Mouse (Mus musculus) mouse trophoblast stem cell (cell line): Measurements from ENCODE around the gene Ehd4.

Source experiments
- in situ Hi-C, 2 experiments: fragments of 300-500 bp; cut with MseI, MboI; formaldehyde crosslinking; loops; 2 replicates in 1 of 2; 3 replicates in 1 of 2; pipeline ENCODE4 v1.15.1; 2025

Ehd4 gene

DNA sequence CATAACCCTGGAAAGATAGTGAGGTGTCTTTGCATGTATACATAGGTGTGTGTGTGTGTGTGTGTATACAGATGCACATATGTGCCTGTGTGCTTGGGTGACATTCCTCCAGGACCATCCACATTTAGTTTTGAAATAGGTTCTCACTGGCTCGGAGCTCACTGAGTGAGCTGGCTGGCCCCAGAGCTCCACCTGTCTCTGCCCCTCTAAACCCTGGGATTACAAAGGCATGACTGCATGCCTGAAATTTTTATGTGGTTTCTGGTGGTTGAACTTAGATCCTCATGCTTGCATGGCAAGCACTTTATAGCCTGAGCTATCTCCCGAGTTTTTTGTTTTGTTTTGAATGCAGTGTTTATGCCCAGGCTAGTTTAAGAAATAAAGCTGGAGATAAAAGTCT, 7.9 kb downstream of the Ehd4 start:
- in situ Hi-C loops, result no loop called here

DNA sequence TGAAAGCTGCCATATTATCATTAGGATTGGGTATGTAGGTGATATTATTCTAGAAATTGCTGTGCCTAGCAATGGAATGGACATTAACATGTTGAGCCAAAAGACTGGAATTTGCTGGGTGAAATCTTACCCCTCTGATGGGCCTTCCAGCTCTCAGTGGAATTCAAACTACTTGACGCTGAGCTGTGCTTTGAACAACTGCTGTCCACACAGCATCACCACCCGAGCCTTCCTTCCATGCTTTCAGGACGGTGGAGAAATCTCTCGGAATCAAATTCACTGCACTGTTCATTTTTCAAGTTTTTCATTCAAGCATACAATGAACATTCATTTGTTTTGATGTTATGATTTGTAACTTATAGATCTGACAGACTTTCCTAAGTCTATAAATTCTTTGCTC, 10.0 kb downstream of the Ehd4 start:
- in situ Hi-C loops, result no loop called here

DNA sequence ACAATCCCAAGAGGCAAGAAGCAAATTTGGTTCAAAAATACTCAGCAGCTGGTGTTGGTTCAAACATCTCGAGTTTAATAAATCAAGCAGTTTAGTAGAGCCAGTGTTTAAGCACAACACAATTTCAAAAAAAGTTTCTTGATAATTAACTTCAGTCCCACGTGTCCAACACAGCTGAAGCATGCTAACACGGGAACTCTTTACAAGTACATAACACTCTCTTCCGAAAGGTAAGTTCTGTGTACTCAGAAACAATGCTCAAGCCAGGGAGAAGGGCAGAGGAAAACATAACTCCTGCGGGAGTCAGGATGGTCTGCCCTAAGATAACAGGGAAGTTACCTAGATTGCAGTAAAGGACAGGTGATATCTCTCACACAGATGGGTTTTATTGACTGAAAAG, 12.1 kb downstream of the Ehd4 start:
- in situ Hi-C loops, result no loop called here

DNA sequence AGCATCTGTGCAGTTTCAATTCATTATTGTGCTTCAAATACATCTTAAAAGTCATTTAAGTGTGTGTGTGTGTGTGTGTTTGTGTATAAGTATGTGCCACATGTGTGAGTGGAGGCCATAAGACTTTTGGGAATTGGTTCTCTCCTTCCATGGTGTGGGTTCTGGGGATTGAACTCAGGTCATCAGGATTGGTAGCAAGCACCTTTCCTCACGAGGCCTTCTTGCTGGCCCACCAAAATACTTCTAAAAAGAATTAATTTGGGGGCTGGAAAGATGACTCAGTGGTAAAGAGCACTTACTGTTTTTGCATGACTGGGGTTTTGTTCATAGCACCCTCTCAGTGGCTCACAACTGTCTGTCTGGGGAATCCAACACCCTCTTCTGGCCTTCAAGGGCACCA, 12.7 kb downstream of the Ehd4 start:
- in situ Hi-C loops, result no loop called here

DNA sequence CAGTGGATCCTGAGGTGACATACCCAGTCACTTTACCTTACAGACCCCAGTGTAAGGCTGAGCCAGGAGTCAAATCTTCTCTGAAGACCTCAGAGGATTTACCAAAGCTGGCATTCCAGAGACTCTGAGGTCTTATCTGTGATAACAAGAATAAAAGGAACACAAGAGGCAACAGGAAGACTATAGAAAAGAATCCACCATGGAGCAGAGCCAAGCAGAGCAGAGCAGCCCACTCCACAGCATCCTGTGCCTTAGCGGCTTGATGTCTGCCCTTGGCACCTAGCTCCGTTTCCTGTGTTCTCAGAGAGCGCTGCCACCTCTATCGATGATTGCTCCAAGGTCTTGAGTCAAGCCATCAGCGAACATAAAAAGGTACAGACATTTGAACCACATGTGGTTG, 14.1 kb downstream of the Ehd4 start:
- in situ Hi-C loops, result no loop called here

DNA sequence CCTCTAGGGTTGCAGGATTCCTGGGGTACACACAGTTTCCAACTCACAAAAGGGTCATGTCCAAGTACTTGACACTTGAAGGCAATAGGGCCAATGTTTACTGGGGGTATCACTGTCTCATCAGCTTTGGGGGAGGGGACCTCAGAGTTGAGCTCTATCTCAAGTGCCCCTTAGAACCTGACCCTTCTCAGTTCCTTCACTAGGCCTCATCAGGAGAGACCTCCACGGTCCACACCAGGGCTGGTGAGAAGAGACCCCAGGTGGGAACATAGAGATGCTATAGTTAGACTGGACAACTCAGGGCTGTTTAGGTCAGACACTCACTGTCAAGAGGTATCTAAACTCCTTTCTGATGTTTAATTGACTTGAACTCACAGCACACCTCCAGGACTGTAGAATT, 15.3 kb downstream of the Ehd4 start:
- in situ Hi-C loops, result no loop called here

DNA sequence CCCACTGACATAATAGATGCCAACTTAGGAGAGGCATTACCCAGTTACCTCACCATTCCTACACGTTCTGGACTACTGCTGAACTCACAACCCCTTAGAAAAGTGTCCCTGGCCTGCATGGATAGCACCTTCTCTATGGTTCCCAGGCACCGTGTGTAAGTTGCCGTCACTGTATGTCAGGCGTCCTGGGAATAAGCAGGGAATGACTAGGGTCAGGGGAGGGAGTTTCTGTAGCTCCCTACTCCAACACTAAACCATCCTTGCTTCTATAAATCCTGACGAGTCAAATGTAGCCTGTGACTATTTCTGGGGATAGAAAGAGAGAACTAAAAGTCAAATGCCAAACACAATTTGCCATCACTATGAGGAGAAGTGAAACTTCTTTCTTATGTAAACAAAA, 17.1 kb downstream of the Ehd4 start:
- in situ Hi-C loops, result no loop called here

DNA sequence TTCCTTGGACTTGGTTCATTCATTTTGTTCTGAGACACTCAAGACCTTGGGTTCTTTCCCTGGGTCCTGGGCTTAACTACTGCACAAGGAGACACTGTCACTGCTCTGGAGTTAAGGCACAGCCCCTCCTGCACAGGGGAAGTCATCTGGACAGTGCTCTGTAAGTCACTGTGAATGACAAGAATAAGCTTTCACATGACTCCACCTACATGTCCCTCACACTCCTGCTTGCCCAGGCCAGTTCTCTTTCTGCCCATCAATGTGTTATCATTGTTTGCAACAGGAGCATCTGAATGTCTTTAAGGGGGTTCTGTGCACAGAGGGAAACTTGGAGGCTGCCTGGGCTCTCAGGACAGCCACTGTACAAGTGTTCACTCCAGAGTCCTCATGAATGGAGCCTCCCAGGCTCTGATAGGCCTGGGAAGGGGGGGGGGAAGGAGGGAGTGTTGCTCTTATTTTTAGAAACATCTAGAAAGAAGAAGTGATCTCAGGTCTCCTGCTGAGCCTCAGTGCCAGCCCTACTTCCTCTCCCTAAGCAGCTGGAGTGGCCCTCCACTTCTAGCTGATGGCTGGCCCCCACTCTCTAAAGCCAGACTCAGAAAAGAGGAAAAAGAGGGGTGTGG, 19.8 kb downstream of the Ehd4 start:
- in situ Hi-C loops, result no loop called here

DNA sequence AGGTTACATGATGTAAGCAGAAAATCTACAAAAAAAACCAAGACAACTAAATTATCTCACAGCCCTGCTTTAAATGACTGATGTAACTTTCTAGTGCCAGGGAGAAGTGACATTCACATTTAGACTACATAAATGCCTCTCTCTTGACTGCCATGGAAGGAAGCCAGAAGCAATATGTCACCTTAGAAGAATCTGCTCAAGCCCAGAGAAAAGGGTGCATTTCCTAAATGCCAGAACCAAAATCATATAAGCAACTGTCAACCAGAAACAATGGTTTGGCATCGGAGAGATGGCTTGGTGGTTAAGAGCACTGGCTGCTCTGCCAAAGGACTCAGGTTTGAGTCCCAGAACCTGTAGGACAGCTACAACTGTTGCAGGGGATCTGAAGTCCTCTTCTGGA, 22.5 kb downstream of the Ehd4 start:
- in situ Hi-C loops, result no loop called here

DNA sequence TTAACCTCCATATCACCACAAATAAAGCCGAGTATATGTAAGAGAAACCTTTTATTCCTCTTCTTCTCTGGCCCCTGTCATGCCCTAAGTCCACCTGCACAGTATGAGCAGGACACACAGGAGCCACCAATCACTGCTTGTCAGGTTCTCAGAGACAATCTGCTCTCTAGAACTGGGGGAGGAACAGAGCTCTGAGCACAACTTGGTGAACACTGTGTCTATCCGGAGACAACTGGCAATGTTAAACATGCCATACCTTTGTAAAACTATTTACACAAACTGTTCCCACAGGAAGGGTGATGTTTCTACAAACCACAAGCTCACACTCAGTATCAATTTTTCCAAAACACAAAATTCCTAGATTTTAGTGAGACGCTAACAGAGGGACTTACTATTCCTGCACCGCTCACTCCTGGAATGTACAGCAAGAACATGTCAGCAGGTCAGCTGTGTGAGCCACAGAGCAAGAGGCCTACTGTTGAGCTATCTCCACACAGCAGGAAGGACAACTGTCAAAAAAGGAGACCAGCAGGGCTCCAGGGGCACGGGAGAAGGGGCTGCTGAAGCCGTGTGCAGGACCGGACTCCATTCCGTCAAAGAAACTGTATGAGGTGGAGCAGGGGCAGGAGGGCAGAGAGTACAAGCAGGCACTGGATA, 25.0 kb downstream of the Ehd4 start:
- in situ Hi-C loops, result no loop called here

DNA sequence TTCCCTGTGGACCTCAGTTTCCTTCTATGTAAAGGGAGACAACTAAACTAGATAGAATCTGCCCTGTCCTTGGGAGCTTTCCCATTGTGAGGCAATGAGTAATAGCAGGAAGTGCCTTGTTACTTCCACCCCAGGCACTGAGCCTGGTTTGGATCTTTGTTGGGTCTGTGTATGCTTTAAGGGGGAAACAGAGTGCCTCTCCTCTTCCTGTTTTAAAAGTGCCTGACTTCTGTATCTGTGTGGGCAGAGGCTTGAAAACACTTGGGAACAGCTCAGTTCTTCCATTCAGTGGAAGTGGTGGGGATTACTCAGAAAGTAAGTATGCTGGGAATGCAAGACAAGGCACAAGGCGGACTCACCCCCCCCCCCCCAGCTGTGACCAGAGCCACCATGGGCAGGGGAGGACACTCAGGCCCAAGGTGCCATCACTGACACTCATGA, 25.8 kb downstream of the Ehd4 start:
- in situ Hi-C loops, result no loop called here

DNA sequence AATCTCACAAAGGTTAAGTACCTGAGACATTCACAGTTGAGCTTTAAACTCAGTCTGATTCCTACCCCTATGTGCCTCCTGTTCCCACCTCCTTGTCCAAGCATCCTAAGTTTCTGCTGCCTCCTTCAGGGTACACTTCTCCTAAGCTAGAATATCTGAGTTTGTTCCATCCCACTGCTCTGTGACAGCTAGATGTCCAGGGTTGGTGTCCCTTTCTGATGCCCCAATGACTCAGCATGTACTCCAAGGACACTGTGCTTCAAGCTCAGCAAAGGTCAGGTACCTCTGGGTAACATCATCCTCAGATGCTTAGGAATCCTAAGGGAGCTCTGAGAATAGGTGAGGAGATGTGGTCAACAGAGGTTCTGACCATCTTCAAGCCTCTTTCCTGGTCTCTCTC, 26.4 kb downstream of the Ehd4 start:
- in situ Hi-C loops, result no loop called here

DNA sequence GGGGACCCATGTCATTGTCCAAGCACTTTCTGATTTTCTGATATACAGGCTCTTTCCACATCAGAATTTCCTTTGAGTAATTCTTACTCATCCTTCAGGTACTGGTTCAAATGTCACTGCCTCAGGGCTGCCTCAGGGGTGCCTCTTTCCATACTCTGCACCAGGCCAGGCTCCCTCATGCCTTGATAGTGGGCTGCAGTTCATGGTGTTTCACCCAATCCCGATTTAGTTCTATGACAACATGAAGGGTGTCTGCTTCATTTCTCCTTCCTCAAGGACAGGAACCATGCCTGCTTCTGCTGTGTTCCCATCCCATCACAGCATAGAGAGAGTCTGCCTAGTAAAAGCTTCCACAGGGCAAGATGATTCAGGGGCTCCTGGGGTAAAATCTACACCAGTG, 27.5 kb downstream of the Ehd4 start:
- in situ Hi-C loops, result no loop called here

DNA sequence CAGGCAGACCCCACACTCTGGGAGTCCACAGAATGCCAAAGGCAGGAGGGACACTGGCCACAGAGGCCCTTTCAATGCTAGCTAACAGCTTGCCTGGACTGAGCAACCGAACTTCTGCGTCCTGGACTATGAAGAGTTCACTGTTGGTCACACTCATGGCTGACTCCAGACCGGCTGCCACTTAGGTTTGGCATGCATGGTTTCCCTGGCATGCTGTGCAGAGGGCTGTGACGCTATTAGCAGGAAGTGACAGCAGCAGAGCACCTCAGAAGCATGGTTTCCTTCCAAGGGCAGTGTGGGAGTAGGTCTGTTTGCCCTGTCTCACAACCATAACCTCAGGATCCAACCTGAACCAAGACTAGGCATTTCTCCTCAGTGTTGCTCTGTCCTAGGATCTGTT, 28.0 kb downstream of the Ehd4 start:
- in situ Hi-C loops, result no loop called here

DNA sequence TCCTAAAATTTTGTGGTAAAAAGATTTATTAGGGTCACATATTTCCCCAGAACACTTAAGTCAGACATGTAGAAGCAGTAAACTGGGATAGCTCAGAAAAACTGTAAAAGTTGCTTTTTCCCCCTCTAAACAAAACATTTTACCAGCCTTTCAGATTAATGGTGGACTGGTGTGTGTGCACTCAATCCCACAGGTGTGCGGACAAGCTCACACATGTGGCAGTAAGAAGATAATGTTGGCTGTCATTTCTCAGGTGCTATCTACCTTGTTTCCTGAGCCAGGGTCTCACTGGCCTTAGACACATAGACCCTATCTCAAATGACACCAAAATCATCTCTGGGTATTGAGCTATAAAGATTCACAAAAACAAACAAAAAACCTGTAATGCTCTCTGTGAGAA, 28.9 kb downstream of the Ehd4 start:
- in situ Hi-C loops, result no loop called here

DNA sequence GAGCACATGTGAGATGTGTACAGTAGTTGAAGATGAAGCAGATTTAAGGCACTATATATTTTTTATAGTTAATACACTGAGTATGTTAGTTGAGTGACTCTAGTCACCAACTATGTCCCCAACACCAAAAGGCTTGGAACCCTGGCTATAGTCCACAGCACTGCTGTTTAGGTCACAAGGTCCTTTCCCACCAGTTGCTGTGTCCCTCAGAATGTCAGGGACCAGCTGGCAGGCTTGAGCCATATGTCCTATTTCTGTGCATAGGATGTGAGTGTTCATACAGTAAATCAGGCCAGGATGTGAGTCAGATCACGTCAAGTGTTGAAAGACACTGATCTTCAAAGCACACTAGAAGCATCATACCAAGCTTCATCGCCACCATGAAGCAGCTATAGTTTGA, 29.5 kb downstream of the Ehd4 start:
- in situ Hi-C loops, result no loop called here

DNA sequence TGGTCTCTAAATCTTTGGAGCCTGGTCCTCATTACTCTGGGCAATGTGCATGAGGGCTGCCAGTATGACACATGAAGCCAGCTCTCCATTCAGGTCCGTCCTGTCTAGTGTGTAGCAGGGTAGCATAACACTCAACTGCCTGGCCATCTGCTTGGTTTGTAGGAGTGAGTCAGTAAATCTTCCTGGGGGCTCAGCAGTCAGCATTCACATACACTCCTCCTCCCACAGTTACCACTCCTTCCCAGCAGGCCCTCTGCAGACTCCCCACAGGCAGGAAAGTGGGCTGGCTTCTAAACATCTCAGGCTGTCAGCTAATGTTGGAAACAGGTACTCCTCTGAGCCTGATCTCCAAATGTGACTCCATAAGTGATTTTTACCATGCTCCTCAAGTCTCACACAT, 30.3 kb downstream of the Ehd4 start:
- in situ Hi-C loops, result no loop called here

DNA sequence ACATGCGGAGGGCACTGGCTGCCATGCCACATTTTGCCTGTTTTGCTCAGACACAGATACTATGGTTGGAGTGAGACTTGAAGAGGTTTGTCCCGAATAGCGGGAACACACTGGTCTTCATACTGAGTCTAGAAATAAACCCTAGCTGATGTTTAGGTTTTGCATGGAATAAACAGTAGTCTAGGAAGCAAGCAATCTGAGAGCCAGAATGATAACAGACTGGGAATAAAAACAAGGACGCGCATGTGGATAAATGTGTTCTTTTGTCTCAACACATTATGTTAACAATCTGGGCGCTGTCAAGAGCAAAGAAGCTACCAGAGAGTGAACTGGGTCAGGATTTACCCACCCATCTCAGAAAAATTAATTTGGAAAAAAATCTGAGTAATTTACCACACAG, 31.4 kb downstream of the Ehd4 start:
- in situ Hi-C loops, result no loop called here

DNA sequence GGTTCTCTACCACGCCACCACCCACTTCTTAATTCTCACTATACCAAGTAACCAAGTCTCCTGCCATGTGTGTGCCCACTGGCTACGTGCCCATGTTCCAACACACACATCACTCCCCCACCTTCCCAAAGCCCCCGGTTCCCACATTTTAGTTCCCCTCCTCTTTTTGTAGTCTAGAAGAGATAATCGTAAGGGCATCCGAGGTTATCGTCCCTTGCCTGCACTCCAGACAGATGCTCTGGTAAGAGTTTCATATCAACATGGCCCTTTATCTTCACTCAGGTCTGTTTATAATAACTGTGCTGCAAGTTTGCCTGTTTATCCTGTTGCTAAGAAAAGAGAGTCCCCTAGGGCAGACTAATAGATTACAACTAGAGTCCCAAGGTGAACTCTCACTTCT, 37.1 kb downstream of the Ehd4 start:
- in situ Hi-C loops, result no loop called here

DNA sequence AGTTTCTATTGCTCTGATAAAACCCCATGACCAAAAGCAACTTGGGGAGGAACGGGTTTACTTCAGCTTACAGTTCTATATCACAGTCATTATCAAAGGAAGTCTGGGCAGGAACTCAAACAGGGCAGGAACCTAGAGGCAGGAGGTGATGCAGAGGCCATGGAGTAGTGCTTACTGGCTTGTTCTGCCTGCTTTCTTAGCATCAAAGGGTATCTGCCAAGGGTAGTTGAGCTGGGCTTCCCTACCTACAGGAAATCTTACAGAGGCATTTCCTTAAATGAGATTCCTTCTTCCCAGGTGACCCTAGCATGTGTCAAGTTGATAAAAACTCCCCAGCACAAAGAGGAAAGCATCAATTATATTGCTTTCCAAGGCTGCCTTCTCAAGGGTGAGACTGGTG, 38.0 kb downstream of the Ehd4 start:
- in situ Hi-C loops, result no loop called here

DNA sequence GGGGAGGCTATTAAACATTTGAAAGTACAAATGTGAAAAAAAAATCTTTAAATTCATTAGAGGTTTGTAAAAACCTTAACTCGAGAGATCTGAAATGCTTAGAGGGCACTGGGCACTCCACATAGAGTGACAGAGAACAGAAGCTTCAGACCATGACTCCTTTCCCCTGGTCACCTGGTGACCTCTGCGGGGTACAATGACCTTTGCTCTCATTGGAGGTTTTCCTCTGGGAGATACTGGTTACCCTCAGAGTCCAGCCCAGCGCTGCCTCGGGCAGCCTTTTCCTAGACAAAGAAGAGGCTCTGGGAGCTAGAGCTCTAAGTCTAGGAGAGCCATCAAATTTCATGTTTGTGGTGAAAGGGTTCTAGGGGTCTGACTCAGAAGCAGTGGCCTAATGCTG, 39.4 kb downstream of the Ehd4 start:
- in situ Hi-C loops, result no loop called here

DNA sequence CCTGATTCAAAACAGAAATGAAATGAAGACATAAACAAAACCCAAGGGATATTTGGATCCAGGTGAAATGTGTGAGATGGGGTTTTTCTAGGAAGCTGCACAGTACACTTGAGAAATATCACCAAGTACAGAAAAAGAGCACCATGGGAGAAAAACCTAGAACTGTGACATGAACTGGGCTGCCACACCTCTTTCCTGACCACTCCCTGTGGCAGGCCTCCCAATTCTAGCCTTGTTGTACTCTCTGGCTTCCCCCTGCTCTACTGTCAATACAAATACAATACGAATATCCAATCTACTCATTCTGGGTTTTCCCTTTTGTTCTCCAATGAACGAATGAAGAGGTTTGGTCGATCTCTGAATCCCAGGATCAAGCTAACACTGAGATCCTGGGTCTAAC, 40.4 kb downstream of the Ehd4 start:
- in situ Hi-C loops, result no loop called here

DNA sequence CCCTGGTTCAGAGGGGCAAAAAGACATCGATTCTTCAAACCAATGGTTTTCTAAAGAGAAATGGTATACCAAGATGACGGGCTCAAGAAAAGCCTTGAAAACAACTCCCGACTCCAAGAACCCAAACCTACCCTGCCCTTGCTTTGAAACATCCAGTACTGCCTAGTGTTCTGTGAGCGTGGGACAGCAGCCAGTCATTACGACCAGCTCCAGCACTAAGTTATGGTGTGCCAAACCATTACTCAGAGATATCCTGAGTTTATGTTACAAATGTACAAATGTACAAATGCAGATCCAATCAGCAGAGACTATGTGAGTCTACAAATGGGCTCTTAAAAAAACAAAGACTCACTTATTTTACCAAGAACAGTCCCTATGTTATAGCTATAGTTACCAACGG, 40.9 kb downstream of the Ehd4 start:
- in situ Hi-C loops, result no loop called here

DNA sequence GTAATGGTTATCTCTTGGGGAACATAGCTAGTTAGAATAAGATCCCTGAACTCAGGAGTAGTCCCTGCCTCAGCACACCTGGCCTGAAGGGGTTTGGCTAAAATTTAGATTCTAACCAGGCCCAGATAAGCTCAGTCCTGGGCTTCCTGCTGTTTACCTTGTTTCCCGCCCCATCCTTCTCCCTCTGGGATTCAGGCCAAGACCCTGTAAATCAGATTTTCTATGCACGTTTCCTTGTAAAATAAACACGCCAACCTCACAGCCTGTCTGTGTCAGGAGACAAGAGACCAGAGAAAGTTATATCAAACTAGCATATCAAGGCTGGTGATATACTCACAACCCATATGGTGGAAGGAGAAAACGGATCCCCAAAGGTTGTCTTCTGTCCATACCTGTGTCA, 42.8 kb downstream of the Ehd4 start:
- in situ Hi-C loops, result no loop called here
